Mouse (Mus musculus): ENCODE measurements around the gene Auh.
A peak's percentile ranks its signal among the peaks of the same experiment; 100 is the strongest.

Auh gene

DNA sequence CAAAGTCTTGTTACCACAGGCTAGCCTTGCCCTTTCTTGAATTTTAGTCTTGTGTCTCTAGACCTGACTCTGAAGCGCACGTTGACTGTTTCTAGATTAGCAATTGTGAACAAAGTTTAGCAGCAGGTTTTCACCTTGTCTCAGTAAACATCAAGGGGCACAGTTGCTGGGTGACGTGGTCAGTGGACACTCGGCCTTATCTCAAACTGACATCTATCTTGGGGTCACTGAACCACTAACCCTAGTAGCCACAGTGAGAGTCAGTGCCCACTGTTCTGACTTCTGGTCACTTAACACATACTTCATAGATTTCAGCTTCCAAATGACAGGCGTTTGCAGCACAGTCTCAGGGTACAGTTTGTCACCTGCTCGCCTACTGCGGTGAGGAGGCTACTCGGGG is 93.2 kb downstream of the Auh start:
- no peak for DNase-seq (ENCODE audit: low read depth, low spot score)

DNA sequence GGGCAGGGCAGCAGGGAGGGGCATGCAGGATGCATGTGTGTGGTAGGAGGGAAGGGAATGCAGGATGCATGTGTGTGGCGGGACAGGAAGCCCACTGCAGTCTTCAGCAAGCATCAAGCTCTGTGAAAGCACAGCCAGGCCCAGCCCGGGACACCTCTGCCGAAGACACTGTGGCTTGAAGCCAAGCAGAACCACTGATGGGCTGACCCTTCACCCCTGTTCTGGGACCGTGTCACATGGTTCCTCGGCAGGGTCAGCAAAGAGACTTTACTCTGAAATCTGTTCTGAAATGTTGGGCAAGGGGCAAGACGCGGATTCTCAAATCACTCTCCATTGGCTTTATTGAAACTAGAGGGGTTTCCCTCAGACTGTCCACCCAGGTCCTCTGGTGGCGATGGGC is 94.9 kb downstream of the Auh start:
- no peak for DNase-seq (ENCODE audit: low read depth, low spot score)

GRCm38 (mm10) chr13:52833748-52834147 is 95.7 kb downstream of the Auh start:
- no peak for DNase-seq (ENCODE audit: low read depth, low spot score)

- no peak for DNase-seq (ENCODE audit: low read depth, low spot score)
Observed at GRCm38 (mm10) chr13:52833220-52833619, 96.3 kb downstream of the Auh start.

DNA sequence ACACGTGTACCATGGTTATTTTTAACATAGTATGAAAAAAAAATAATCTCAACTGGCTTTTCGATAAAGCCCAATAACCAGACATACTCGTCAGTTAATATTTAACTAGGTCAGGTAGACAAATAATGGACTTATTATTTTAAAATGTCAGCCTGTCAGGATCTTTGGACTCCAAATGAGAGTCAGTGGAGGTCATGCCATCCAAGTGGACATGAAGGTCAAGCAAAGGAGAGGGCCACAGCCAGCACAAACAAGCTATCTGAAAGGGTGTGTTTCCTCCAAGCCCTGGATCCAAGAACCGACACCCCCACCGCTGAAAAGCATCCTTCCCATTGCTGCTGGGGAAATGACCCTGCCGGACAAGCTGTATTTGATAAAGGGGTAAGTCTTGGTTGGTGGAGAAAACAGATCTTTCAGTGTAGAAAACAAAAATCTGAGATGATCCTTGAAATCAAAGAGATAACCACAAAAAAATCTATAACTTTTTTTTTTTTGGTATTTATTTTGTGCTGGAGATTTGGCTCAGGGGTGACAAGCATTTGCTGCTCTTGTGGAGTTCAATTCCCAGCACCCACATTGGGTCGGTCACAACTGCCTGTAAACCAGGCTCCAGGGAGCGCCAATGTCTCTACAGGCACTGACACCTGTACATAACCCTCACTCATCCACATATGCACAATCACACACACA is 96.9 kb downstream of the Auh start:
- no peak for DNase-seq (ENCODE audit: low read depth, low spot score)

DNA sequence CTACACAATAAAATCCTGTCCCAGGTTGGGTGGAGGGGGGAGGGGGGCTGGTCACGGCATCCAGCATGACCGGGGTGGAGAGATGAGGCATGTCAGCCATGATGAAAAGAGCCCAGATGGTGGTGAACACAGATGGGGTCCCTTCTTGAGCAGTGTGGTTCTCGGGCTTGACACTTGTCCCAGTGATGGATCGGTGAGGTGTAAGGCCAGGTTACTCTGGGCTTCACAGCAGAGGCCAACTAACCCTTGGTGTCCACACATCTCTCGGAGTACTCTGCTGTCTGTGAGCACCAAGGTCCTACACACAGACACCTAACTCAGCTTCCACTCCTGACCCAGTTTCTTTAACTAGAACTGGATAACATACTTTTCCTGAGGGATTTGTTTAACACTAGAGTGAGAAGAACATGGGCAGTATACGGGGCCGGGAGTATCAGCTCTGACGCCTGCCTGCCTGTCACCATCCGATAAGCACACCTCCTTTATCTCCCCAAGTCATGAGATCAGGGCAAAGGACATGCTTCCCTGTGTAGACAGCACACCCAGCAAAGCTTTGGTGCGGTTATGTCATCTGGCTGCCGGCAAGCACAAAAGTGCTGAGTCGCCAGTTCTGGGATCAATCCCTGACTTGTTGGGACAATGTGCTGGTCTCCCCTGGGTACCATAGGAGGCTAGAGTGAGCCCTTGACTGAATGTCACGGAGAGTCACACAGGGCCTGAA is 98.3 kb downstream of the Auh start:
- no peak for DNase-seq (ENCODE audit: low read depth, low spot score)

GRCm38 (mm10) chr13:52828946-52829523 is 100.4 kb downstream of the Auh start:
- no peak for DNase-seq (ENCODE audit: low read depth, low spot score)

- no peak for DNase-seq (ENCODE audit: low read depth, low spot score)
Observed at GRCm38 (mm10) chr13:52828217-52828616, 101.3 kb downstream of the Auh start.

GRCm38 (mm10) chr13:52826666-52827065 is 102.8 kb downstream of the Auh start:
- DNase-seq (ENCODE audit: low read depth, low spot score): no peak

DNA sequence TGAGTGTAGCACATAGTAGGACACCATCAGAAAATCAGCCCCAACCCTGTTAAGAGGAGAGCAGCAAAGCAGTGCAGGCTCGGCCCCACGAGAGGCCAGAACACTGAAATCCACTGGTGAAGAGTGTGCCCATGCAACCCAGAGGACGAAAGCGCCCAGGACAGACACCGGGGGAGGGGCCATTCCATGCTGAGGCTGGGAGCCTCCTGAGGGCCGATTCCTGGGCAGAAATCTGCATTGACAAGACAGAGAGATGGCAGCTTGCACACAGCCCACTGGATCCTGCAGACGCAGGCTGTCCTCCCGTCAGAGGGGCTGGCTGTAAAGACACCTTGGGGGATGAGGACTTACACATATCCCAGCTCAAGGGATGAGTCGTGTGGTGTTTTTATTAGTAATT is 104.7 kb downstream of the Auh start:
- no peak for DNase-seq (ENCODE audit: low read depth, low spot score)

DNA sequence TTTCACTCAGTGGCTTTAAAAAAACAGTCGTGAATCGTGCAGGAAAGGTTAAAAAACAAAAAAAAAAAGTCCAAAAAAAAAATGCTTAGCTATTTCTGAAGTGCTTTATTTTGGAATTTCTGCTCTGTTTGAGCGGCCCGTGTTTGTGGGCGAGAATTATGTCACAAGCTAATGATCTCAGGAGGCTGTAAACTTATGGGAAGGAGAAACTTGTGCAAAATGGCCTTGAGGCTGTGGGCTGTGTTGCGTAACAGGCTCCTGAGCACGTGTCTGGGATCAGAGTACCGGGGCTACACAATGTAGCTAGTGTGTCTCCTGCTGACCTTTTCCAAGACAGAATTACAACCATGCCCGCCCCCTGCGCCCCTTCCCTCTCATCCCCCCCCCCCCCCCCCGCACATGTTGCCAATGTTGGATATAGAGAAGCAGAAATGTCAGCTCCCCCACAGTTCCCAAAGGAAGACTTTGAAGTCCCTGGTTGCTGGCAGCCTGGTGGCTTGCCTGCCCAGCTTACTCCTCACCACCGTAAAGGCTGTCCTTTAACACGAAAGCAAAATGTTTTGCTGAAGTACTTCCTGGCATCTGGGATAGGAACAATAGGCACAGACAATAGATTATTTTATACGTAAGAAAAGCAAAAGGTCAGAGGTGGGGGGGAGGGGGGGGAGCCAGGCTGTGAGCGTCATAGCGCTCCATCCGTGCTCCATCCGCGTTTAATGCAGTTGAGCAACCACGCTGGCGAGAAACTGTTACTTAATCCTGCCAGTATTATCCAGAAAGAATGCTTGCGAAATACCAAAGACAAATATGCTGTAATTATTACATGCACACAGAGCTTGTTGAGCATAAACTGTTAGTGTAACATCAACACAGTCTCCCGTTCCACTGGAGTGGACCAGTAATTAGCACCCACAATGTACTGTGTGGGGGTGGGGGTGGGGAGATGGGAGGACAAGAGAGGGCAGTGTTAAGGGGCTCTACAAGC is 107.0 kb downstream of the Auh start:
- peak; percentile 39 for DNase-seq (ENCODE audit: low read depth, low spot score)

DNA sequence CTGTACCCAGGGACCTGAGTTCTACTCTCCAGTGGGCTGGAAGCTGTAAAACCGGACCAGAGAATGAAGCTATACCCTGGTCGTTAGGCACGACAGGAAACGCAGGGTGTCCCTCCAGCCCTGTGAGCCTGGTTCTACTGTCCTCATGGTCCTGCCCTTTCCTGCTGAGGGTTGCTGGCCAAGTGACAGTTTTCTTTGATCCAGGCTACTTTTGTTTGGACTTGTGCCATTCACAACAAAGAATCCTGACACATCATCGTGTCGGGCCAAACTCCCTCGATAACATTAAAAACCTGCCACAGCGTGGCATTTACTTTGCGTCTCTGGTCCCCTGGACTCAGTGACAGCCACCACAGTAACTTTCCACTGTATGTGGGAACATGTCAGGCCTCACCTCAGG is 107.9 kb downstream of the Auh start:
- DNase-seq (ENCODE audit: low read depth, low spot score): no peak

DNA sequence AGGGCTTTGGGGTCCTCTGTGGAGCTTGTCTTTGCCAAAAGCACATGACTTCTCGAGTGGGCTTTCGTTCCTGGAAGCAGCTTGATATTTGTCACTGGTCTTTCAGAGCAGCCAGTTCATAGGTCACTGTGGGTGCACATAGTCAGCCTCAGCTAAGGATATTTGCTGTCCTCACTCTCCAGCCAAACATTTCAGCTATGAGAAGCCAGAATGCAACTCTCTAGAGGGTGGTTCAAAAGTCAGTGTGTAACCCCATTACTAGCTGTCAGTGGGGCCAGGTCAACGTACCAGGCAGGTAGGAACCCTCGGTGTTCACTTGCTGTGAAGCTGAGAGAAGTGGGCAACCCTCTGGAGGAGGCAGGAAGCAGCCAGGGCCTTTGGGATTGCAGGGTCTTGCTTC is 109.6 kb downstream of the Auh start:
- no peak for DNase-seq (ENCODE audit: low read depth, low spot score)

GRCm38 (mm10) chr13:52818760-52819159 is 110.7 kb downstream of the Auh start:
- DNase-seq (ENCODE audit: low read depth, low spot score): no peak

DNA sequence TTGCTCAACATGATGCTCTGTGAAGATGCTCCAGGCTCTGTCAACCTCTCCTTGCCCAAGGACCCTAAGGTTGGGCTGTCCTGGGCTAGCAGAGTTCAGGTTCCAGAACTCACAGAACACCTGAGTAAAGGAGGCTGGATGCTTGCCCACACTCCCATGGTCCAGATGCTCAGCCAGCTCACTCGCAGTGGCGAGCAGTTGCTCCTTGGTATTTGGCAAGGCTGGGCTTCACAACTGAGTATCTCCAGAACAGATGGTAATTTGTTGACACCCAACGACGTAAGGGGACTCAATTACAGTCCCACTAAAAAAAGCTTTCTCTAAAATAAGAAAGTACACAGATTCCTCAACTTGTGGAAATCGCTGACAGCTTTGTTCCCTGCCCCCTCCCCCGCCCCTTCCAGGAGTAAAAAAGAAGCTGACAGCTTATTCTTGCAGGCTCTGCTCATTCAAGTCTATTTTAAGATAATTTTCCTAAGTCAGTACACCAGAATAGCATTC is 111.4 kb downstream of the Auh start:
- peak; percentile 94 for DNase-seq (ENCODE audit: low read depth, low spot score)

DNA sequence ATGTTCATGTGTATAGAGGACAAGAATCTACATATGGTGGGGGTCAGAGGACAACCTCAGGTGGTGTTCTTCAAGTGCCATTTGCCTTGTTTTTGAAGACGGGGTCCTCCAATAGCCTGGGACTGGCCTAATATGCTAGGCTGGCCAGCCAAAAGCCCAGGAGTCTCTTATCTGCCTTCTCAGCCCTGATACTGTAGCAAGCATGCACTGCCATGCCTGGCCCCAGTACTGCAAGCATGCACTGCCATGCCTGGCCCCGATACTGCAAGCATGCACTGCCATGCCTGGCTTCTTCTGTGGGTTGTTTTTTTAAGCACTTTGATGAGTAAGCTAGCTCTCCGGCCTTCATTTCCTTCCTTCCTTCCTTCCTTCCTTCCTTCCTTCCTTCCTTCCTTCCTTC is 115.7 kb downstream of the Auh start:
- no peak for DNase-seq (ENCODE audit: low read depth, low spot score)

GRCm38 (mm10) chr13:52812549-52813515 is 116.6 kb downstream of the Auh start:
- no peak for DNase-seq (ENCODE audit: low read depth, low spot score)

GRCm38 (mm10) chr13:52807722-52808121 is 121.8 kb downstream of the Auh start:
- DNase-seq (ENCODE audit: low read depth, low spot score): no peak

DNA sequence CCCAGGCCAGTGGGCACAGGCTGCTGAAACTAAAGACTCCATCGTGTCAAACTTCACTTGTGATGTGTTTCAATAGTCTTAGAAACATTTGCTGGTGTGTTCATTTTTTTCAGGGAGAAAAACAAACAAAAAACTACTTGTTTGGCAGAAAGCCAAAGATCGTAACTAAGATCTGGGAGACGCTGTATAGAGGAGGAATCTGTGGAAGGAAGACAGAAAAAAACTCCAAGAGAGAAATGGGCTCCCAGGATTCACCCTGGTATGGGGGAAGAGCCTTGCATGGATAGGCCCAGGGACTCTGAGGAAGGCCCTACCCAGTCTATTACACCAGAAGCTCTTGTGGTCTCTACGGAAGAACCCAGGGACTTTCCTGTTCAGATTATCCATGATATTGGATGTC is 123.5 kb downstream of the Auh start:
- no peak for DNase-seq (ENCODE audit: low read depth, low spot score)

DNA sequence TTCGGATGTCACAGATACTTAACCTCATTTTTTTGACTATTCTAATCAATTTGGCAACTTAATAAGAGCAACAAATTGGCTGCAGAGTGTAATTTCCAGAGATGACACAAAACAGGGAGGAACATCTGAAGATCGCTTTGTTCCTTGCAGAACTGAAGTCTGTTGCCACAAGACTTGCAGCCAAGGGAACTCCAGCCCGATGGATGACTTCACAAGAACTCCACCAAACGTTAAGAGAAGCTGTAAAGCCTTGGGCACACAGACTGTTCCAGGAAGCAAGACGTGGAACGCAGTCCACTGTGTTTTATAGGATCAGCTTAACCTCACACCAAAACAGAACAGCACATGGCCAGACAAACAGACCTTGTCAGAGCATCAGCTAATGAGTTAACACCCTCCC is 123.9 kb downstream of the Auh start:
- DNase-seq (ENCODE audit: low read depth, low spot score): no peak

DNA sequence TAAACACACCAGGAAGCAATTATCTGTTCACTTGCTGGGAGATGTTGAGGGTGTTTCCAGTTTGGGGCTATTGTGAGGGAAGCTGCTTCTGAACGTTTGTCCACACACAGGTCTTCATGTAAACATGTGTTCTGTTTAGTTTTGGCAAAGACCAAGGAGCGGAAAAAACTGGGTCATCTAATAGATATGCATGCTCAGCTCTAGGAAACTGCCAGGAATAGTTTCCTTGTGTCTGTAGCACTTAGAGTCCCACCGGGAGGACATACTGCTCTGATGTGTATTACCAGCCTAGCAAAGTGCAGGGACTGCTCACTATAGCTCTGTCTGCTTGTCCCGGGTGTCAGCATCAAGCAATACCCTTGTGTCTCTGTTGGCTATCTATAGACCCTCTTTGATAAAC is 127.0 kb downstream of the Auh start:
- DNase-seq (ENCODE audit: low read depth, low spot score): no peak

Data from telencephalon, adult 2 months (tissue).